Mouse (Mus musculus) thymus, adult 2 months (tissue): ENCODE results near the gene Arl6ip1.

Source experiments
- CTCF ChIP-seq: fragments of 200-500 bp; IDR thresholded peaks from 2 replicates; pipeline ENCODE4 v1.5.1; 2012; ENCODE audit warnings: mild to moderate bottlenecking, control low read depth, low read length, moderate library complexity, borderline replicate concordance; ENCODE audit not compliant: control insufficient read depth, poor library complexity, insufficient read depth; ENCODE audit errors: extremely low read depth
- POLR2A ChIP-seq: fragments of 200-500 bp; IDR thresholded peaks from 2 replicates; pipeline ENCODE4 v1.6.1; 2012; ENCODE audit warnings: mild to moderate bottlenecking, low read length, control low read depth, moderate library complexity; ENCODE audit not compliant: control insufficient read depth, poor library complexity, insufficient read depth; ENCODE audit errors: extremely low read depth

DNA sequence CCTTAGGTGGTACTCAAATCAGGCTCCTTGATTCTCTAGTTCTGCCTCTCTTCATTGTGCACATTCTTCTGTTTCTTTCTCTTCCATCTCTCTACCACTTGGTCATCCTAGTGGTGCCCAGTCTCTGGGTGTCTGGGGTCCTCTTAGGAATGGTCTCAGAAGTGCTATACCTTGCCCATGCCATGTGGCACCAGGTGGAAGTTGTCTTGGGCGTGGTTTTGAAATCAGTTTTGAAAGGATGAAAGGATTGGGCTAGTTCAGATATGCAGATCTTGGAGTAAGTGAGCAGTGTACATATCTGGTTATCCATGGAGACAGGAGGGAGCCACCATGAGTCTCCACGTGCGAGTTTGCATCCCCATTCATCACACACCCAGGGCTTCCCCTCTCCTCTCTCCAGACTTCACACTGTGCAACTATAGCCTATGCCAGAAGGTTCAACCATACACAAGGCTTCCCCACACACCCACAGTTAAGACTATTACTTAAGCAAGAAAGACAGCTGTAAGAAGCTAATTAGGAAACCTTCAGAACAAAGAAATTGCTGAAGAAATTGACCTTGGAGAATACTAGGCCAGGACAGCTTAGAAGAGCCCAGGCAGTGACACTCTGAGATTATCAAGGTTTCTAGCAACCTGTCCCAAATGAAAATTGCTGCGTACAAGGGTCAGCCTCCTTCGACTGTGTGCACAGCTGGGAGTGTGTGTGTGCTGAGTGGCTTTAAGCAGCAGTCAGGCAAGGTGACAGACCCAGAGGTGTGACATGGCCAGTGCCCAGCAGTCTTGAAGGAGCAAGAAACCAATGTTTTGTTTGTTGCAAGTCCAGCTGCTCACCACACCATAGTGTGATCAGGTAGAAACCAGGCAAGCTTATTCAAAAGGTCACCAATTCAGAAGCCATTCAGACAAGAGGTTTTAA is 25.7 kb downstream of the Arl6ip1 start:
- no peak for TF ChIP-seq POLR2A
- no peak for TF ChIP-seq CTCF
